Mouse (Mus musculus) embryonic facial prominence, embryonic 14.5 days (tissue): ENCODE data around the gene Abhd12. TPM values are rescaled to one million over a fixed set of nuclear protein-coding genes. Genes with fewer than 3 reads are reported as not detected.
A peak's percentile ranks its signal among the peaks of the same experiment; 100 is the strongest.

ENCODE experiments used
- ATAC-seq: fragments of 200-750 bp; cut with Nextera tagmentation; 2 replicates; pipeline ENCODE4 v1.8.0; 2017; ENCODE audit warnings: low read depth, moderate number of reproducible peaks, moderate TSS enrichment
- DNase-seq: peaks from one replicate; pipeline ENCODE4 v3.0.0-alpha.2; 2015; ENCODE audit warnings: low spot score
- H3K27ac ChIP-seq: fragments of 300-500 bp; sonication (generic); replicated peaks from 2 replicates; pipeline ENCODE4 v1.5.1; 2014; ENCODE audit warnings: low read depth, mild to moderate bottlenecking, low read length, moderate library complexity
- H3K27me3 ChIP-seq: fragments of 300-500 bp; sonication (generic); replicated peaks from 2 replicates; pipeline ENCODE4 v1.6.1; 2014; ENCODE audit warnings: low read length; ENCODE audit not compliant: control insufficient read depth, insufficient read depth
- H3K36me3 ChIP-seq: fragments of 300-500 bp; sonication (generic); 2 replicates; pipeline ENCODE4 v1.6.1; 2014; ENCODE audit warnings: low read length, mixed read lengths; ENCODE audit not compliant: control insufficient read depth, insufficient read depth
- H3K4me1 ChIP-seq: fragments of 300-500 bp; sonication (generic); 2 replicates; pipeline ENCODE4 v1.6.1; 2014; ENCODE audit warnings: antibody characterized with exemption, low read length; ENCODE audit not compliant: control insufficient read depth, insufficient read depth
- H3K4me2 ChIP-seq: fragments of 300-500 bp; sonication (generic); 2 replicates; pipeline ENCODE4 v1.6.1; 2014; ENCODE audit warnings: low read depth, mild to moderate bottlenecking, low read length, moderate library complexity, mixed read lengths
- H3K4me3 ChIP-seq: fragments of 300-500 bp; sonication (generic); 2 replicates; pipeline ENCODE4 v1.5.1; 2014; ENCODE audit warnings: low read depth, mild to moderate bottlenecking, low read length
- H3K9ac ChIP-seq: fragments of 300-500 bp; sonication (generic); 2 replicates; pipeline ENCODE4 v1.6.1; 2014; ENCODE audit warnings: low read depth, mild to moderate bottlenecking, low read length, moderate library complexity, mixed read lengths
- H3K9me3 ChIP-seq: fragments of 300-500 bp; sonication (generic); 2 replicates; pipeline ENCODE4 v1.6.1; 2016; ENCODE audit warnings: low read length; ENCODE audit not compliant: control insufficient read depth
- WGBS: fragments of 180-500 bp; shearing (Covaris S2); extraction: QIAGEN DNeasy Blood & Tissue Kit; methylation state at CpG from one replicate; pipeline ENCODE4 v1.1.7; 2014; 5-methylcytosine and 5-hydroxymethylcytosine counted together
- polyA plus RNA-seq: library from polyadenylated mRNA; unstranded; fragments of >200 nt; fragmentation: Nextera tagmentation; extraction: Ambion mirVana; gene quantifications from 2 replicates; pipeline ENCODE4 v1.2.1, GENCODE M21; 2014

Gene Abhd12
- polyA plus RNA-seq, 1 experiment from 2014 or later, result 65.9 TPM

GRCm38 (mm10) chr2:150884075-150884778, 20.3 kb downstream of the Abhd12 start:
- no peak overlapping the region for H3K27ac ChIP-seq
- WGBS, result 82% methylated on average over 8 of the region's 8 CpGs
- H3K9me3 ChIP-seq, result no peaks in the 10 kb centered on the region
- DNase-seq (no peak), ATAC-seq (no peak)
- no peaks in the 10 kb centered on the region for H3K27me3 ChIP-seq
- no peak overlapping the region for H3K4me3 ChIP-seq
- H3K9ac ChIP-seq, result no peak overlapping the region
- no peaks in the 10 kb centered on the region for H3K36me3 ChIP-seq
- H3K4me1 ChIP-seq, result no peaks in the 10 kb centered on the region
- H3K4me2 ChIP-seq, result no peak overlapping the region

GRCm38 (mm10) chr2:150877561-150877960, 27.0 kb downstream of the Abhd12 start:
- Histone ChIP-seq H3K4me1 (no peaks in the 10 kb centered on the region), H3K27ac (no peak overlapping the region), H3K4me2 (no peak overlapping the region), H3K9me3 (no peaks in the 10 kb centered on the region), H3K4me3 (no peak overlapping the region), H3K27me3 (no peaks in the 10 kb centered on the region), H3K9ac (no peak overlapping the region), H3K36me3 (no peaks in the 10 kb centered on the region)
- DNase-seq (no peak), ATAC-seq (no peak)
- WGBS, result 89% methylated on average over 4 of the region's 4 CpGs

GRCm38 (mm10) chr2:150875226-150875625, 29.3 kb downstream of the Abhd12 start:
- Histone ChIP-seq H3K4me1 (no peaks in the 10 kb centered on the region), H3K27me3 (no peaks in the 10 kb centered on the region), H3K27ac (no peak overlapping the region), H3K9ac (no peak overlapping the region), H3K4me3 (no peak overlapping the region), H3K9me3 (no peaks in the 10 kb centered on the region), H3K4me2 (no peak overlapping the region), H3K36me3 (no peaks in the 10 kb centered on the region)
- WGBS, result 98% methylated on average over 1 of the region's 1 CpGs
- ATAC-seq, result no peak
- no peak for DNase-seq

DNA sequence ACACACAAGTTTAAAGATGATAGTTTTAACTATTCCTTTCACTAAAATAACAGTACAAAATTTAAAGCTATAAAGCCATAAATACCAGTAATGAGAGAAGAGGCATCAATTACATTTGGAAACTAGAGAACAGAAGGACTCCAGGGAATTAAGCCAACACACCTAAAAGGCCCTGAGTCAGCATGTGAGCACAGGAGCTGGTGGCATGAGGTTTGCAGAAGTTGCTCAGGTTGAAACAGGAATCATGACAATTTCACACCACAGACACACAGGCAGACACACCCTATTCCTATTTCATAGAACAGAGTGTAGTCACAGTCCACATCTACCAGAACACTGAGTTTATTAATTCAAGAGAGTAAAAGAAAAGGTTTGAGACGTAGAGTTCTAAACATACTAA, 30.0 kb downstream of the Abhd12 start:
- no peaks in the 10 kb centered on the region for H3K36me3 ChIP-seq
- H3K27me3 ChIP-seq, result no peaks in the 10 kb centered on the region
- H3K27ac ChIP-seq, result no peak overlapping the region
- no peak overlapping the region for H3K9ac ChIP-seq
- 79% methylated on average over 1 of the region's 1 CpGs for WGBS
- no peak overlapping the region for H3K4me3 ChIP-seq
- peak; percentile 20 for DNase-seq
- H3K4me2 ChIP-seq, result no peak overlapping the region
- no peak for ATAC-seq
- H3K9me3 ChIP-seq, result no peaks in the 10 kb centered on the region
- no peaks in the 10 kb centered on the region for H3K4me1 ChIP-seq

DNA sequence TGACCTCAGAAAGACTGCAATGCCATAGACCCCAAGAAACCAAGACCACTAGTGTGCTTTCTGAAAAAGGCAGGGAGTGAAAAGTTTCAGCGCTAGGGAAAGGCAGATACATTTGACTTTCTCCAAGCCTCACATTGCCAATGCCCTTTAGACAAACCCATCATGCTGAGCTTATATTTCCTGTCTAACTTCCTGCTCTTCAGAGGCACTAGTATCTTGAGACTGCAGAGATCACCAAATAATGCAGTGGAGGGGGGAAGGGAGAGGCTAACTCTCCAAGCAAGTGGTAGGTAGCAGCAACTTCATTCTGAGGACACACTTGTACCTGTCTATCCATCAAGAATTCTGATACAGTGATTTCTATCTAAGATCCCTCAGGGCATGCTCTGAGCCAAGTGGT, 35.1 kb downstream of the Abhd12 start:
- DNase-seq (no peak), ATAC-seq (no peak)
- Histone ChIP-seq H3K4me1 (no peaks in the 10 kb centered on the region), H3K4me3 (no peak overlapping the region), H3K36me3 (no peaks in the 10 kb centered on the region), H3K27me3 (no peaks in the 10 kb centered on the region), H3K4me2 (no peak overlapping the region), H3K27ac (no peak overlapping the region), H3K9ac (no peak overlapping the region), H3K9me3 (peaks cover 6% of the 10 kb centered on the region; the same call in 1 of the 2 replicates)
- WGBS, result 100% methylated on average over 1 of the region's 1 CpGs

DNA sequence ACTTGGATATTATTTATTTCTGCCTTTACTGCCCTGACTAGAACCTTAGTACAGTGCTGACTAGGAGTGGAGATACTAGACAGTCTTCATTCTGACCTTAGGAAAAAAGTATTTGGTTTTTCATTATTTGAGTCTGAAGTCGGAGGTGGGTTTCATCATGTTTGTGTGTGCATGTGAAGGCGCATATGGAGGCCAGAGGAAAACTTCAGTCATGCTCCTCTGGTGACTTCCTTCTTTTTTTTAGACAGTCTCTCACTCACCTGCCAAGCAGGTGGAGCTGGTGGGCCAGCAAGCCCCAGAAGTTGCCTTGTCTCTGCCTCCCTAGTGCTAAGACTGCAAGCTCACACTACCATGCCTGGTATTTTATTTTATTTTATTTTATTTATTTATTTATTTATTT, 37.5 kb downstream of the Abhd12 start:
- no peak overlapping the region for H3K4me2 ChIP-seq
- no peaks in the 10 kb centered on the region for H3K36me3 ChIP-seq
- no peak for DNase-seq
- no peaks in the 10 kb centered on the region for H3K4me1 ChIP-seq
- 95% methylated on average over 2 of the region's 2 CpGs for WGBS
- ATAC-seq, result no peak
- no peaks in the 10 kb centered on the region for H3K27me3 ChIP-seq
- H3K9ac ChIP-seq, result no peak overlapping the region
- no peak overlapping the region for H3K27ac ChIP-seq
- H3K9me3 ChIP-seq, result peaks cover 6% of the 10 kb centered on the region; the same call in 1 of the 2 replicates
- no peak overlapping the region for H3K4me3 ChIP-seq

DNA sequence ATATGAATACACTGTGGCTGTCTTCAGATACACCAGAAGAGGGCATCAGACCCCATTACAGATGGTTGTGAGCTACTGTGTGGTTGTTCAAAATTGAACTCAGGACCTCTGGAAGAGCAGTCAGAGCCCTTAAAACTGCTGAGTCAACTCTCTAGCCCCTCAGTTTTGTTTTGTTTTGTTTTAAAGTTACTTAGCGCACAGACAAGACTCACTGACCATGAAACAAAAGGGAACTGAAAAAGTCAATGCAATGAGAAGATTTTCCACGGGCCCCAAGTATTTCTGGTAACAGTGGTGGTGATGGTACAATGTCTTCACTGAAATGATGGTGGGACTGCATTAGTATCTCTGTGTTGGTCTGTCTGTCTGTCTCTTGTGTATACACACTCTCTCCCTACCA, 43.4 kb downstream of the Abhd12 start:
- no peaks in the 10 kb centered on the region for H3K36me3 ChIP-seq
- ATAC-seq (no peak), DNase-seq (no peak)
- H3K4me1 ChIP-seq, result no peaks in the 10 kb centered on the region
- H3K4me3 ChIP-seq, result no peak overlapping the region
- H3K4me2 ChIP-seq, result no peak overlapping the region
- H3K9ac ChIP-seq, result no peak overlapping the region
- H3K27ac ChIP-seq, result no peak overlapping the region
- H3K27me3 ChIP-seq, result no peaks in the 10 kb centered on the region
- peaks cover 6% of the 10 kb centered on the region; the same call in 1 of the 2 replicates for H3K9me3 ChIP-seq
- 83% methylated on average over 2 of the region's 2 CpGs for WGBS

DNA sequence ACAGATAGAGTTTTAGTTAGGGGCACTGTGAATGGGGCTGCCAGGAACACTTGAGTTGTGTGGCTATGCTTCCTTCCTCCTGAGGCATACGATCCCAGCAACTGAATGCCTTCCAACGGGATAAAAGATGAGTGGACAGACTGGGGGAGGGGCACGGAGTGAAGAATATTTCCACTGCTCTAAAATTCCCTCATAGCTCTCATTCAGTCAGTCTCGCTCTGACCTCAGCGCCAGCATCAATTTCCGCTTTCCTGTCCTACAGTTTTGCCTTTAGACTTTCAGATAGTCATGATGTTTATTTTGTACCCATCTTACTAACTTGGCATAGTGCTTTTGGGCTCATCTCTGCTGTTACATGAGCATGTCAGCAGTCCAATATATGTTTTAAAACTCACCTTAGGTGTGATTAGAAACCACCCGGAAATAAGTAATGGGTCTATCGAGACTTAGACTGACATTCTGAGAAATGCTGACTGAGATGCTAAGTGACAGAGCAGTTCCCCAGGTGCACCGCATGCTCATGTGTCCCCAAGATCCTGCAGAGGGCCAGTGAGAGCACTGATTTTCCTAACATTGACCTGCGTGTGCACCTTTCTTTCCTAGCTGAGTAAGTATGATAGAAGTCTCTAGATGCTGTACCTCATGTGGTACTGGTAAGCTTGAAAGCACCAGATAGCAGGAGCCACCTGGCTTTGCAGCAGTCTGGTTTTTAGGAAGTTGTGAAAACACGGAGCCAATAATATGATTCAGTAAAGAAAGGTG, 44.7 kb downstream of the Abhd12 start:
- no peak overlapping the region for H3K4me2 ChIP-seq
- H3K9me3 ChIP-seq, result no peaks in the 10 kb centered on the region
- no peaks in the 10 kb centered on the region for H3K36me3 ChIP-seq
- WGBS, result 74% methylated on average over 11 of the region's 11 CpGs
- no peaks in the 10 kb centered on the region for H3K27me3 ChIP-seq
- H3K4me1 ChIP-seq, result no peaks in the 10 kb centered on the region
- no peak overlapping the region for H3K27ac ChIP-seq
- ATAC-seq, result no peak
- no peak overlapping the region for H3K4me3 ChIP-seq
- no peak for DNase-seq
- no peak overlapping the region for H3K9ac ChIP-seq
